19 mouse cellular contexts compared by ENCODE assay signal in the genomic region with DNA sequence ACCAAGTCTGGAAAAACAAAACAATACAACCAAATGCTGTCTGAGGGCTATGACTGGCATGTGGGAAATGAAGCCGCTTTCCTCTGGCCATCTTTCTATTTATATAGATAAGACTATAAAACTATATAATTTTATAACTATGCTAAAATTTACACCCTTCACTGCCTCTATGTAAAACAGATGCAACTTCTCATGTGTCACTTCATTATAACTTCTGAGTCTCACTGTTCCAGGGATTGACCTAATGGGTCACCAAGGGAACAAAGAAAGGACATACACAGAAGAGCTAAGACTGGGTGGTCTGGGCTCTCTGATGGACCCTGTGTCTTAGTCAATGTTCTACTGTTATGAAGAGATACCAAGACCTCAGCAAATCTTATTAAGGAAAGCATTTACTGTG.
"Had no signal": no experiment of that assay in that cellular context is flagged by ENCODE, and none has a peak within 500 bp of the region (broad histone marks: within the 10 kb centered on the region; RNA-seq: fewer than 3 reads in every experiment).

No protein-coding gene starts in this region.

- H3K9ac ChIP-seq: liver, embryonic 12.5 days; liver, embryonic 14.5 days; midbrain, embryonic 12.5 days; neural tube, embryonic 13.5 days; neural tube, embryonic 15.5 days had no signal

- H3K27ac ChIP-seq: liver, embryonic 12.5 days; liver, embryonic 14.5 days; midbrain, embryonic 10.5 days; midbrain, embryonic 12.5 days; neural tube, embryonic 13.5 days; neural tube, embryonic 15.5 days had no signal

- H3K4me2 ChIP-seq: liver, embryonic 12.5 days; midbrain, embryonic 12.5 days; neural tube, embryonic 13.5 days; neural tube, embryonic 15.5 days had no signal

- H3K27me3 ChIP-seq: liver, embryonic 12.5 days; midbrain, embryonic 12.5 days; neural tube, embryonic 13.5 days; neural tube, embryonic 15.5 days had no signal

- DNase-seq: lung, adult 18-20 months; lung, postnatal 4 days; midbrain, embryonic 14.5 days; retina, postnatal 1 day; right cerebral cortex, adult 18-20 months; right cerebral cortex, postnatal 25 days; right cerebral cortex, postnatal 4 days; spleen, adult 18-20 months; thymus, adult 18-20 months; thymus, postnatal 14 days; thymus, postnatal 36 days had no signal

- H3K9me3 ChIP-seq: liver, embryonic 12.5 days; midbrain, embryonic 12.5 days; neural tube, embryonic 13.5 days; neural tube, embryonic 15.5 days had no signal

- H3K36me3 ChIP-seq: liver, embryonic 12.5 days; midbrain, embryonic 10.5 days; midbrain, embryonic 12.5 days; neural tube, embryonic 13.5 days; neural tube, embryonic 15.5 days had no signal

- ATAC-seq: liver, embryonic 12.5 days; midbrain, embryonic 16.5 days had no signal

- H3K4me3 ChIP-seq: liver, embryonic 12.5 days; midbrain, embryonic 10.5 days; midbrain, embryonic 12.5 days; myocyte; neural tube, embryonic 13.5 days; neural tube, embryonic 15.5 days had no signal
